Comparison of ENCODE assay signal across 10 mouse cellular contexts in genomic region chr15:83425794-83426193, GRCm38 (mm10). TPM values are rescaled to one million over a fixed set of nuclear protein-coding genes. Genes with fewer than 3 reads are reported as not detected.
A peak's percentile ranks its signal among the peaks of the same experiment; 100 is the strongest.
DNase-seq lines count a peak whose midpoint lies in the region; ATAC-seq and TF ChIP-seq lines count a peak whose summit lies in the region.
"Had no signal": no experiment of that assay in that cellular context is flagged by ENCODE, and none has a peak within 500 bp of the region (broad histone marks: within the 10 kb centered on the region; RNA-seq: fewer than 3 reads in every experiment).

No protein-coding gene starts in this region.

- no peak overlapping the region for H3K27ac ChIP-seq in forebrain, postnatal 0 days (ENCODE audit: low read depth, low read length)
- no peak overlapping the region for H3K27ac ChIP-seq in forebrain, embryonic 15.5 days (replicated peaks)
- peak overlapping the region; percentile 6 for H3K27ac ChIP-seq in limb, embryonic 10.5 days
- H3K27ac ChIP-seq in stomach, postnatal 0 days (replicated peaks) = peak overlapping the region; percentile 61; the same call in 1 of the 2 replicates
- H3K27ac ChIP-seq: forebrain, embryonic 12.5 days had no signal

- H3K4me2 ChIP-seq in forebrain, postnatal 0 days (ENCODE audit: low read depth) = no peak overlapping the region
- no peak overlapping the region for H3K4me2 ChIP-seq in forebrain, embryonic 15.5 days (replicated peaks)
- no peak overlapping the region for H3K4me2 ChIP-seq in stomach, postnatal 0 days (replicated peaks; ENCODE audit: low read depth)
- H3K4me2 ChIP-seq: forebrain, embryonic 12.5 days had no signal

- no peaks in the 10 kb centered on the region for H3K27me3 ChIP-seq in forebrain, postnatal 0 days (ENCODE audit: insufficient read depth, low read length)
- H3K27me3 ChIP-seq in forebrain, embryonic 15.5 days = no peaks in the 10 kb centered on the region
- no peaks in the 10 kb centered on the region for H3K27me3 ChIP-seq in limb, embryonic 10.5 days (ENCODE audit: low read depth, poor library complexity, severe bottlenecking)
- no peaks in the 10 kb centered on the region for H3K27me3 ChIP-seq in stomach, postnatal 0 days (ENCODE audit: control insufficient read depth, insufficient read depth, low read length)
- H3K27me3 ChIP-seq: forebrain, embryonic 12.5 days had no signal

- H3K36me3 ChIP-seq in forebrain, postnatal 0 days (ENCODE audit: insufficient read depth) = no peaks in the 10 kb centered on the region
- no peaks in the 10 kb centered on the region for H3K36me3 ChIP-seq in forebrain, embryonic 15.5 days
- no peaks in the 10 kb centered on the region for H3K36me3 ChIP-seq in limb, embryonic 10.5 days
- no peaks in the 10 kb centered on the region for H3K36me3 ChIP-seq in stomach, postnatal 0 days (ENCODE audit: control insufficient read depth, insufficient read depth, low read length)
- H3K36me3 ChIP-seq: forebrain, embryonic 12.5 days had no signal

- H3K9me3 ChIP-seq in forebrain, postnatal 0 days (ENCODE audit: low read length) = no peaks in the 10 kb centered on the region
- H3K9me3 ChIP-seq in forebrain, embryonic 15.5 days = no peaks in the 10 kb centered on the region
- H3K9me3 ChIP-seq in limb, embryonic 10.5 days (replicated peaks) = no peaks in the 10 kb centered on the region
- no peaks in the 10 kb centered on the region for H3K9me3 ChIP-seq in stomach, postnatal 0 days (ENCODE audit: control insufficient read depth, low read length)
- H3K9me3 ChIP-seq: forebrain, embryonic 12.5 days had no signal

- H3K9ac ChIP-seq in forebrain, postnatal 0 days = no peak overlapping the region
- H3K9ac ChIP-seq in forebrain, embryonic 15.5 days (replicated peaks) = no peak overlapping the region
- H3K9ac ChIP-seq in stomach, postnatal 0 days (ENCODE audit: low read length) = no peak overlapping the region
- H3K9ac ChIP-seq: forebrain, embryonic 12.5 days had no signal

- TF ChIP-seq EP300 in stomach, postnatal 0 days (optimal IDR thresholded peaks at IDR 0.05) = no peak

- 48% methylated on average over 5 of the region's 5 CpGs for WGBS in forebrain, postnatal 0 days
- 39% methylated on average over 5 of the region's 5 CpGs for WGBS in forebrain, embryonic 15.5 days
- WGBS in limb, embryonic 10.5 days = 56% methylated on average over 5 of the region's 5 CpGs
- WGBS in stomach, postnatal 0 days = 50% methylated on average over 5 of the region's 5 CpGs

- no peak for TF ChIP-seq CTCF in forebrain, postnatal 0 days (IDR thresholded peaks at IDR 0.05; ENCODE audit: low read depth)
- TF ChIP-seq CTCF in stomach, postnatal 0 days (IDR thresholded peaks at IDR 0.05; ENCODE audit: low read depth) = no peak

- DNase-seq in forebrain, postnatal 0 days = no peak
- DNase-seq in retina, postnatal 1 day = peak; percentile 36
- no peak for DNase-seq in retina, embryonic 14.5 days (ENCODE audit: low spot score)
- no peak for DNase-seq in limb, embryonic 10.5 days (ENCODE audit: low spot score)
- DNase-seq in stomach, postnatal 0 days (ENCODE audit: low spot score) = no peak
- DNase-seq in left cerebral cortex, adult 9 months (ENCODE audit: low spot score in 2 of 2) = no peak
- DNase-seq in layer of hippocampus, postnatal 14 days (ENCODE audit: low spot score in 2 of 2) = no peak
- DNase-seq: layer of hippocampus, adult 9-11 months had no signal

- ATAC-seq in forebrain, postnatal 0 days = 0 out of 2 replicates have a peak, but pooled peaks have one; percentile 25
- ATAC-seq in forebrain, embryonic 15.5 days (replicated peaks) = no peak
- ATAC-seq in stomach, postnatal 0 days (ENCODE audit: low FRiP score, low TSS enrichment) = no peak

- H3K4me3 ChIP-seq in forebrain, postnatal 0 days (ENCODE audit: low read depth, low read length) = no peak overlapping the region
- H3K4me3 ChIP-seq in forebrain, embryonic 15.5 days = no peak overlapping the region
- no peak overlapping the region for H3K4me3 ChIP-seq in limb, embryonic 10.5 days
- H3K4me3 ChIP-seq in stomach, postnatal 0 days (ENCODE audit: low read depth, low read length) = no peak overlapping the region
- H3K4me3 ChIP-seq: forebrain, embryonic 12.5 days had no signal

- no peaks in the 10 kb centered on the region for H3K4me1 ChIP-seq in forebrain, postnatal 0 days (ENCODE audit: insufficient read depth)
- H3K4me1 ChIP-seq in forebrain, embryonic 15.5 days = no peaks in the 10 kb centered on the region
- peaks cover 20% of the 10 kb centered on the region for H3K4me1 ChIP-seq in limb, embryonic 10.5 days
- H3K4me1 ChIP-seq in stomach, postnatal 0 days (replicated peaks; ENCODE audit: control insufficient read depth, insufficient read depth) = peaks cover 3% of the 10 kb centered on the region; the same call in 1 of the 2 replicates

RNA-seq across cellular contexts. Expression of gene Pacsin2, which starts 38.6 kb away (rescaled TPM):
- total RNA-seq in forebrain, postnatal 0 days (2014; rRNA removed) = 13.8 and 20.9 TPM in 2 replicates
- polyA plus RNA-seq in forebrain, postnatal 0 days (2015; fragmentation: Nextera tagmentation; extraction: Ambion mirVana) = 10.4 and 16.5 TPM in 2 replicates
- 21.5 and 25.5 TPM in 2 replicates for polyA plus RNA-seq in forebrain, embryonic 15.5 days (2015; fragmentation: Nextera tagmentation; extraction: Ambion mirVana)
- polyA plus RNA-seq in limb, embryonic 10.5 days (2016; fragmentation: Nextera tagmentation; extraction: Ambion mirVana) = 56.9 and 61.0 TPM in 2 replicates
- 42.5 and 46.6 TPM in 2 replicates for polyA plus RNA-seq in stomach, postnatal 0 days (2015; fragmentation: Nextera tagmentation; extraction: Ambion mirVana)
- 10 to 100 TPM; 50.2 to 55.7 TPM for total RNA-seq in layer of hippocampus, postnatal 14 days (2021)

Comparison
In these comparisons a context has a peak if more than half of its experiments do, and no peak if none do; other contexts are left out.
1. H3K27ac ChIP-seq: peak in limb, embryonic 10.5 days (single experiment) and stomach, postnatal 0 days (single experiment); none in forebrain, postnatal 0 days (single experiment) and forebrain, embryonic 15.5 days (single experiment).